Mouse (Mus musculus): ENCODE results near the gene Ccdc74a.
"Not testable (repeated sequence)": the region's sequence is repeated elsewhere in the genome, so short reads cannot be mapped to it uniquely, and the experiment has no call there.

Gene Ccdc74a

GRCm38 (mm10) chr16:17646310-17647114, at the start of gene Ccdc74a:
TSS of gene Ccdc74a (plus strand) at chr16:17646470.
- peak; percentile 91 for DNase-seq

GRCm38 (mm10) chr16:17600944-17601562, 45.2 kb upstream of the Ccdc74a start:
- DNase-seq: no peak

DNA sequence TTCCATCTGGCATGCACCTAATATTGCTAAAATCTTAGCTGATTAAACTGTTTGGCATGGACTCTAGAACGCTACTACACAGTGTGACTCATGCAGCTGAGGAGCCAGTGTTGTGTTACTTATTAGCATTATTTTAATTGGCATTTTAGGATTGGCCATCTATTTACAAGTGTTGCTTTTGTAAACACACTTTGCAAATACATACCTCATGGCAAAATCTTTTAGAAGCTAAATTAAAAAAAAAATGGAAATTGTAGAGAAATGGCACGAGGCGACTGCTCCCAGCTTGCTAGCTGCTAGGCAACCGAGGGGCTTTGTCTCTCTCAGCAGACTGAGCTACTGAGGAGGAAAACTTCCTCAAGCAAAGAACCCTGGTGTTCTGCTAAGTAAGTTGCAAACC, 41.3 kb upstream of the Ccdc74a start:
- DNase-seq: no peak

GRCm38 (mm10) chr16:17605684-17606083, 40.6 kb upstream of the Ccdc74a start:
- DNase-seq: no peak

DNA sequence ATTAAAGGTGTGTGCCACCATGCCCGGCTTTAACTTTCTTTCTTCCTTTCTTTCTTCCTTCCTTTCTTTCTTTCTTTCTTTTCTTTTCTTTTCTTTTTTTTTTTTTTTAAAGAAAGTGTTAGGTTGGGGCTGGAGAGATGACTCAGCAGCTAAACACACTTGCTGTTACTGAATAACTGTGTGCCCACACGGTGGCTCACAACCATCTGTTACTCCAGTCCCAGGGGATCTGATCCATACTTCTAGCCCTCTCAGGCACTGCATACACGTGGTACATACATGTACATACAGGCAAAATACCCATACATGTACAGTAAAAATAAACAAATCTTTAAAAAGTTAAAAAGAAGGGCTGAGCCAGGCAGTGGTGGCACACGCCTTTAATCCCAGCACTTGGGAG, 34.9 kb upstream of the Ccdc74a start:
- DNase-seq: no peak

GRCm38 (mm10) chr16:17614740-17615139, 31.5 kb upstream of the Ccdc74a start:
- not testable (repeated sequence) for DNase-seq

DNA sequence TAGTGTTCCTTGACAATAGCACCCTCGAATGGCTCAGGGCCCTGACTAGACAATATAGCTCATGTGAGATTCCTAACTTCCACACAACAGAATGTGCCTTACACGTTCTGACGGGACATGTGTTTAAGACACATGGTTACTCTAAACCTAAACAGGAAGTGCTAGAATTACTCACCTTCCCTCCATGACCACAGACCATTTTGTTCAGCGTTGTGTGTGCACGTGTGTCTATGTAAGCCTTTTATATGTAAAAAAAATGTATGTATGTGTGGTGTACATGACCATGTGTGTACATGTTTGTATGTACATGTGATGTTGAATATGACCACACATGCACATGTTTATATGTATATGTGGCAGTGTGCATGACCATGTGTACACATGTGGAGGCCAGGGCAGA, 30.1 kb upstream of the Ccdc74a start:
- no peak for DNase-seq

GRCm38 (mm10) chr16:17617922-17618565, 28.2 kb upstream of the Ccdc74a start:
- peak; percentile 61 for DNase-seq

DNA sequence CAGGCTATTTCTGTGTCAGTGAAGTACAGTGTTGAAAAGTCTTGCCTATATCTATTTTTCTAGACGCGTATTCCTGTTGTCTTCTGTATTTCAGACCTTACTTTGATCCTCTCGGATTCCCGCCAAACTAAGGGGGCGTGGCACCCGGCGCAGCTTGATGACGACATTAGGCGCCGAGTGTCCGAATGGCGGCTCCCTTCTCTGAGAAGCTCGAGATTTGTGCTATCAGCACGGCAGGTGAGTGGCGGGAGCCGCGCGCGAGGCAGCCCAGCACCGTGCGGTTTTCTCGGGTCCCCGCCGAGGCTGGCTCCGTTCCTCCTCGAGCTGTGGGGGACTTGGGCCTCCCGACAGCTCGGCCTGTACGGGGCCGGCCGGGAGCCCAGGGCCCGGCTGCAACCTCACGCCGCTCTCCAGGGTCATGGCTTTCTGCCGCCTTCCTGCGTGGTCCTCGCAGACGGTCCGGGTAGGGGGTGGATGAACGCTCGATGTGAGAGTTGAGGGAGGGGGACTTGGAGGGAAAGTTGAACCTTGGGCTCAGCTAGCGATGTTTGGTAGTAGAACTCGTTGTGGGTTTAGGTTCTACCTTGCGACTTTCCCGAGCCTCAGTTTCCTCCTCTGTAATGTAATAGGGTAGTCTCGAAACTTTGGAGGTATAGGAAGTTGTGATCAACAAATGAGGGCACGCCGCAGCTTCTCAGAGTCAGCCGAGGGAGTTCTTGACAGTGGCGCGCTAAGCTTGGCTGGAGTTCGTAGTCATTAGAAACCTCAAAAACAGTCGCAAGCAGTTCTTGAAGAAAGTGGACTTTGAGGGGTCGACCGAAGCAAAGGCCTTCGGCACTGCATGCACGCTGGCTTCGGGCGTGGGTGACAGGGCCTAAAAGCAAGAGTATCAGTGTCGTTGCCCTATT, 26.8 kb upstream of the Ccdc74a start, which contains the start of gene Smpd4:
Gene Smpd4, plus strand, starts transcription at position 157 of the 908 bp plus-strand sequence.
- DNase-seq: peak; percentile 80

DNA sequence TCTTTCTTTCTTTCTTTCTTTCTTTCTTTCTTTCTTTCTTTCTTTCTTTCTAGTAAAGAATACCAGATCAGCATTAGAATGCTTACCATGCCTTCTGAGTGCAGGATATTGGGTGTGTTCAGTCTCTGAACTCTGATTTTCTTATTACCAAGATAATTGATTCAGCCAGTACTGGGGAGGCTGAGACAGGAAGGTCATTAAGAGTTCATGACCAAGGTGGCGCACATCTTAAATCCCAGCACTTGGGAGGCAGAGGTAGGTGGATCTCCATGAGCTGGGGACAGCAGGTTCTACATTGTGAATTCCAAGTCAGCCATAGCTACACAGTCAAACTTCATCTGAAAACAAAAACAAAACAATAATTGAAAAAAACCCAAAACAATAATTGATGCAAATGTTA, 24.3 kb upstream of the Ccdc74a start:
- no peak for DNase-seq

DNA sequence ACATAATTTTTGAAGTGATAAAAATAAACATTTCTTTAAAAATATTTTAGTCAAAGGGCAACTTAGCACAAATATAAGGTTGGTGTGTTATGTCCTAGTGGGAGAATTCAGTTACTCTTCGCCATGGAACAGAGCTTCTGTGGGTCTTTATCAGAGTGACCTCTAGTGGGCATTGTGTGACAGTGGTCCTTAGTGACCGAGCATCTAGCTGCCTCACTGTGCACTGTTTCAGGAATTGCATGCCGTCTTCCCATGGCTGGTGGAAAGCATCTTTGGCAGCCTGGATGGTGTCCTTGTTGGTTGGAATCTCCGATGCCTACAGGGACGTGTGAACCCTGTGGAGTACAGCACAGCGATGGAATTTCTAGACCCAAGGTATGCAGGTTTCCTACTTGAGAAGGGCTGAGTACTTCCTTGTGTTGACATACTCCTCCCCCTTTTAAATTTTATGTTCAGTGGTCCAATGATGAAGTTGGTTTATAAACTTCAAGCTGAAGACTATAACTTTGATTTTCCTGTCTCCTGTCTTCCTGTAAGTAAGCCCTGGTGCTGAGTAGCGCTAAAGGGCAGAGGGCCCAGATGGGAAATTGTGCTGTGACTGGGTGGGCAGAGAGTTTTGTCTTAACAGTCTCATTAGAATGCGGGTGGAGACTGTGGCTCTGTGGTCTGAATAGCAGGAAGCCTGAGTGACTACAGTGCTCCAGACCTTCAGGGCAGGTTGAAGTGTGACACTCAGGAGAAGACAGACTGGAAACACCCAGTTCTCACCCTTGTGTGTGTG, 20.6 kb upstream of the Ccdc74a start:
- DNase-seq: no peak

DNA sequence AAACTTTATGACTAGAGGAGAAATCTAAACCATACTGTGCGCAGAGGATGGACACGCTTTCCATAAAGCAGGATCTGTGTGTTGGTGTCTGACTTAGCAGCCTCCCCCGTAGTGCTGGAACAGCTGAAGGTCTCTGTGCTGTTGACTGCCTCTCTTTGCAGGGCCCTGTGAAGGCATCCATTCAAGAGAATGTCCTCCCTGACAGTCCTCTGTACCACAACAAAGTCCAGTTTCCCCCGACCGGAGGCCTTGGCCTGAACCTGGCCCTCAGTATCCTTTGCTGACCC, 20.1 kb upstream of the Ccdc74a start:
- no peak for DNase-seq

DNA sequence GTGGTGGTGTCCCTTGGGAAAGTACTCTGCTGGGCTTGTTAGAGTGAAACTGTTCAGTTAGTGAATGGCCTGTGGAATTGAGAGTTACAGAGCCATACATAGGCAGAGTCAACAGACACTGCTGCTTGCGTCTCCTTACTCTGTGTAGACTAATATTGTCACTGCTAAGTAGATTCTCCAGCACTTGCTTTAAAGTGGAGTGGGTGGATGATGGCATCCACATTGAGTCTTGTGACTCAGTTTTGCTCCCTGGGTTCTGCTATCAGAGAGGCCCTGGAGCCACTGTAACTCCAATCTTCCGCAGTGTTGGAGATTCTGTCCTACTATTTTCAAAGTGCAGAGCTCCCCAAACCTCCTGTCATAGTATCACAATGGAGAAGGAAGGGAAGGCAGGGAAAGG, 13.7 kb upstream of the Ccdc74a start:
- DNase-seq: no peak

DNA sequence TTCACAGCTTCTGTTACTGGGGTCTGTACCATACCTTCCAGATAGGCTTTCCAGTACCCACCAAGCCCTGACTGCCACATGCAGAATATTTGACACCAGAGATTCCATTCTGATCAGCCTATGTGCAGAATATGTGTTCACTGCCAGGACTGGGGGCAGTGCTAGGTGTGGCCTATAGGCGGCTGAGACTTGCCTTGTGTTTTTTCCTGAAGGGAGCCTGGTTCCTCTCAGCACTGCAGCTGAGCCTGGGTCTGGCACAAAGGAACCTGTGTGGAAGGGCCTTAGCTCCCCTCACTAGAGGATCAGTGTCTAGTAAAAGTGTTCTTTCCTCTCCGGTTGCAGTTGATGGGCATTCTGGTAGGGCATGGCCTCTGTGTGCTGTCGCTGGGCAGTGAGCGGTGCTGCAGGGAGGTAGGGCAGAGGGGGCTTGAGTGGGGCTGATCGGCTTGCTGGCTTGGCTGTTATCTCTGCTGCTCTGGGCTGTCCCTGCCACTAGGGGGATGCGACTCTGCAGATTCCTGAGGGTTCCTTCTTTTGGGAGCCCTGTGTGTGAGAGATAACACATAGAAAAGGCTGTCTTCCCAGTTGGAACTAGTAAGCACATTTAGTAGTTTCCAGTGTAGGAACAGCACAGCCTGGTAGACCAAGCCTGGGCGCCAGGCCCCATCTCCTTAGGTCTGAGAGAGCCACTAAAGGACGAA, 12.6 kb upstream of the Ccdc74a start:
- DNase-seq: no peak

- no peak for DNase-seq
Measured at GRCm38 (mm10) chr16:17636904-17637303, 9.4 kb upstream of the Ccdc74a start.

- DNase-seq: no peak
Measured at GRCm38 (mm10) chr16:17637610-17638009, 8.7 kb upstream of the Ccdc74a start.

DNA sequence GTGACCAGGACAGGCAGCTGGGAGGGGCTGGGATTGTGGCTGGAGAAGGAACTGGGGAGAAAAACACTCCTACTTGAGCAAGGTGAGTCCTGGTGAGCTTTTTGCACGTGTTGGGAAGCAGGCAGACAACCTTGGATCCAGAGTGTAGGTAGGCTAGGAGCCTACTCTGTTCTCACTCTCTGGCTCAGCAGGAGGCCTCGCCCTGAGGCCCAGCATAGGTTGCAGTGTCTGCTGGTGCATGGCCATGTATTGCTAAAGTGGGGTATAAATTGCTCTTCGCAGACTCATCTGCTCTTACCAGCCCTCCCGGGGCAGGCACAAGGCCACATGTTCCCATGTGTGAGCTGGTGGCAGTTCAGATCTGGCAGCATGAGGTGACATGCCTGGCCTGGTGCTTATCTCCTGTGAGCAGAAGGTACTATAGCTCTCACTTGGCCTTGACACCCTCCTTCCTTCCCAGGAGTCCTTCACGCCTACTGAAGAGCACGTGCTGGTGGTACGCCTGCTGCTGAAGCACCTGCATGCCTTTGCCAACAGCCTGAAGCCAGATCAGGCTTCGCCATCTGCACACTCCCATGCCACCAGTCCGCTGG, 8.1 kb upstream of the Ccdc74a start:
- peak; percentile 38 for DNase-seq

DNA sequence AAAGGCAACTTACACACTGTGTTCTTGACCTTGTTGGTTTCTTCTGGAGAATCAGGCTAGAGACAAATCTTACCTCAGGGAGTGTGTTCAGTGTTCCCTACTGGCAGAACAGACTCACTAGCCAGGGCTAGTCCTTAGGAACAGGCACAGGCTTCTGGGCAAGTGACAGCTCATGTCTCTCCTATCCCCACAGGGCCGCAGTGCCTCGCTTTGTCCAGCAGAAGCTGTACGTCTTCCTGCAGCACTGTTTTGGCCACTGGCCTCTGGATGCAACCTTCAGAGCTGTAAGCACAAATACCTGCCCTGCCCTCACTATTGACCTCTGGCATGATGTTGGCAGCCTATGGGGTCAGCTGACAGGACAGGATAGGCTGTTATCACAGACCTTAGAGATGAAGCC, 7.2 kb upstream of the Ccdc74a start:
- DNase-seq: peak; percentile 36

- peak; percentile 40 for DNase-seq
Measured at GRCm38 (mm10) chr16:17639951-17640350, 6.3 kb upstream of the Ccdc74a start.

- peak; percentile 65 for DNase-seq
Measured at GRCm38 (mm10) chr16:17640706-17641105, 5.6 kb upstream of the Ccdc74a start.

DNA sequence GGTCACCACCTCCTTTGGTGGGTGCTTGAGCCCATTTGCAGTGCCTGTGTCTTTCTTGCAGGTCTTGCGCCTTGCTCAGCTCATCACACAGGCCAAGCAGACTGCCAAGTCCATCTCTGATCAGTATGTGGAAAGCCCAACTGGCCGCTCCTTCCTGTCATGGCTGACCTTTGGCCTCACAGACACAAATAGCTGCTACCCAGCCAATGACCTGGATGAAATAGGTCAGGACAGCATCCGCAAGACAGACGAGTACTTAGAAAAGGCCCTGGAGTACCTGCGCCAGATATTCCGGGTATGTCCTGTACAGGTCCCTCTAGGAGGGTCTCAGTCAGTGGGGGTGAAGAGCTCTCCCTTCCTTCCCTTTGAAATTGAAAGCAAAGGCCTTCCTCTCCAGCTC, 5.0 kb upstream of the Ccdc74a start:
- peak; percentile 66 for DNase-seq

Data from cerebellum, adult 11-12 months (tissue).